In the genomic region with DNA sequence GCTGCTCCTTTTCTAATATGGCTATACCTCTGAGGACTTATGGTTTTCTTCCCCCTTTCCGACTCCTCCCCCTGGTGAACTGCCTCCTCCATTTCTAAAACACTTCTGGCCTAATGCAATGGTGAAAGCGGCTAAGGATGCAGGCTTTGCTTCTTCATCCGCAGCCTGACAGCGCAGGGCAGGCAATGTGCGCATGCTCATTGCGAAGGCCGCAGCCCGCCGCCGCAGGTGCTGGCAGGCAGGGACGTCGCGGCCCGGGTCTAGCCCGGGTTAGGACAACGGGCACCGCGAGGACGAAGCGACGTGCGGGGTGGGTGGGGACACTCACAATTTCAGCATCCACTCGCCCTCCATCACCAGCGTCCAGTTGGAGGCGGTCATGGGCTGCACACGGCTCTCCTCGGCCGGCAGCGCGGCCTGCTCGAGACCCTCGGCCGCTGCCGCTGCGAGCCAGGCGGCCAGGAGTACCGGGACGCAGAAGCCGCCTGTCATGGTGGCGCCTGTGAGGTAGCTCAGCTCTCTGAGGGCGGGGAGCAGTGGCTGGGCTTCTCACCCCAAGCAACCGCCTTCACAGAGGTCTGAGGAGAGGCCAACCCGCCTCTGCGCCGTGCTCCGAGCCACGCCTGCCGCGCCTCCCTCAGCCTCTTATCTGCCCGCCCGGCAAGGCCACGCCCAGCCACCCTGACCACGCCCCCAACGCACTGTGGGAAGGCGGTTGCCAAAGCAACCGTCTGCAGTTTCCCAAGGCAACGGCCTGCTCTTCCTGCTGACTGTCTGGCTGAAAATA, we compare ENCODE assay signal across 8 mouse cellular contexts. TPM values are rescaled to one million over a fixed set of nuclear protein-coding genes. Genes with fewer than 3 reads are reported as not detected.
DNase-seq lines count a peak whose midpoint lies in the region; ATAC-seq lines count a peak whose summit lies in the region.

TSS of gene Tmx4 (minus strand) at position 632 of the 787 bp plus-strand sequence.

- peak within 1 kb of the TSS; percentile 92 for H3K9ac ChIP-seq in heart, embryonic 13.5 days
- H3K9ac ChIP-seq in liver, embryonic 12.5 days = peak within 1 kb of the TSS; percentile 92
- H3K9ac ChIP-seq in stomach, embryonic 15.5 days = peak within 1 kb of the TSS; percentile 73

- no peaks in the 10 kb centered on the region for H3K9me3 ChIP-seq in heart, embryonic 13.5 days
- no peaks in the 10 kb centered on the region for H3K9me3 ChIP-seq in liver, embryonic 12.5 days (replicated peaks)
- H3K9me3 ChIP-seq in stomach, embryonic 15.5 days = no peaks in the 10 kb centered on the region

- H3K4me2 ChIP-seq in heart, embryonic 13.5 days = peak within 1 kb of the TSS; percentile 83
- peak within 1 kb of the TSS; percentile 89 for H3K4me2 ChIP-seq in liver, embryonic 12.5 days
- peak within 1 kb of the TSS; percentile 78 for H3K4me2 ChIP-seq in stomach, embryonic 15.5 days

- peaks cover 45% of the 10 kb centered on the region for H3K4me1 ChIP-seq in heart, embryonic 13.5 days
- peaks cover 36% of the 10 kb centered on the region for H3K4me1 ChIP-seq in liver, embryonic 12.5 days
- no peaks in the 10 kb centered on the region for H3K4me1 ChIP-seq in stomach, embryonic 15.5 days

- WGBS in heart, embryonic 13.5 days = under 1% methylated on average over 54 of the region's 57 CpGs
- under 1% methylated on average over 57 of the region's 57 CpGs for WGBS in liver, embryonic 12.5 days (ENCODE audit: insufficient replicate concordance)
- under 1% methylated on average over 57 of the region's 57 CpGs for WGBS in stomach, embryonic 15.5 days

- peak within 1 kb of the TSS; percentile 99 for H3K27ac ChIP-seq in heart, embryonic 13.5 days (replicated peaks)
- H3K27ac ChIP-seq in liver, embryonic 12.5 days = peak within 1 kb of the TSS; percentile 100
- peak within 1 kb of the TSS; percentile 98 for H3K27ac ChIP-seq in stomach, embryonic 15.5 days

- DNase-seq in CD4-positive helper T cell, adult 2 months (ENCODE audit: low read depth, low spot score) = peak; percentile 97
- DNase-seq in brain, embryonic 18.5 days (ENCODE audit: low read depth, low spot score) = peak; percentile 95
- DNase-seq in kidney, postnatal 10 days = peak; percentile 100
- peak; percentile 97 for DNase-seq in natural killer cell, adult 2 months (ENCODE audit: low spot score in 2 of 2)

- peak within 1 kb of the TSS; percentile 78 for H3K4me3 ChIP-seq in heart, embryonic 13.5 days
- peak within 1 kb of the TSS; percentile 81 for H3K4me3 ChIP-seq in liver, embryonic 12.5 days
- H3K4me3 ChIP-seq in stomach, embryonic 15.5 days (replicated peaks) = peak within 1 kb of the TSS; percentile 81

- H3K27me3 ChIP-seq in heart, embryonic 13.5 days (replicated peaks) = no peaks in the 10 kb centered on the region
- no peaks in the 10 kb centered on the region for H3K27me3 ChIP-seq in liver, embryonic 12.5 days (replicated peaks)
- H3K27me3 ChIP-seq in stomach, embryonic 15.5 days (replicated peaks) = no peaks in the 10 kb centered on the region

- H3K36me3 ChIP-seq in heart, embryonic 13.5 days = peaks cover 6% of the 10 kb centered on the region
- peaks cover 6% of the 10 kb centered on the region for H3K36me3 ChIP-seq in liver, embryonic 12.5 days
- H3K36me3 ChIP-seq in stomach, embryonic 15.5 days = no peaks in the 10 kb centered on the region

- peak; percentile 93 for ATAC-seq in erythroid progenitor cell, adult 5-6 weeks (replicated peaks; ENCODE audit: low FRiP score, poor library complexity, severe bottlenecking)
- ATAC-seq in heart, embryonic 13.5 days (ENCODE audit: extremely low read depth, insufficient number of reproducible peaks, low FRiP score, low TSS enrichment) = peak; percentile 96
- peak; percentile 100 for ATAC-seq in liver, embryonic 12.5 days
- peak; percentile 100 for ATAC-seq in stomach, embryonic 15.5 days (ENCODE audit: insufficient read depth, low FRiP score, low read depth)

RNA-seq across cellular contexts. Expression of gene Tmx4, which starts in this region (rescaled TPM):
- 81.1 and 122 TPM in 2 replicates for total RNA-seq in erythroid progenitor cell, adult 5-6 weeks (2015; ENCODE audit: low replicate concordance)
- 131 and 153 TPM in 2 replicates for total RNA-seq in erythroid progenitor cell, adult 5-6 weeks (2017; ENCODE audit: low replicate concordance)
- polyA plus RNA-seq in heart, embryonic 13.5 days (2015; fragmentation: Nextera tagmentation; extraction: Ambion mirVana) = 35.9 and 36.0 TPM in 2 replicates
- 10.8 and 12.1 TPM in 2 replicates for polyA plus RNA-seq in liver, embryonic 12.5 days (2016; fragmentation: Nextera tagmentation; extraction: Ambion mirVana)
- polyA plus RNA-seq in stomach, embryonic 15.5 days (2015; fragmentation: Nextera tagmentation; extraction: Ambion mirVana) = 17.7 and 20.4 TPM in 2 replicates

Comparison
In these comparisons a context has a peak if more than half of its experiments do, and no peak if none do; other contexts are left out.
1. Peak in every context shown above with its lines: DNase-seq, ATAC-seq, H3K4me3 ChIP-seq and H3K27ac ChIP-seq.